Mouse (Mus musculus) thymus, postnatal 25 days (tissue): ENCODE results near the gene Myo7a.

ENCODE experiments used
- DNase-seq: peaks from one replicate; pipeline ENCODE4 v3.0.0; 2022

Myo7a gene

DNA sequence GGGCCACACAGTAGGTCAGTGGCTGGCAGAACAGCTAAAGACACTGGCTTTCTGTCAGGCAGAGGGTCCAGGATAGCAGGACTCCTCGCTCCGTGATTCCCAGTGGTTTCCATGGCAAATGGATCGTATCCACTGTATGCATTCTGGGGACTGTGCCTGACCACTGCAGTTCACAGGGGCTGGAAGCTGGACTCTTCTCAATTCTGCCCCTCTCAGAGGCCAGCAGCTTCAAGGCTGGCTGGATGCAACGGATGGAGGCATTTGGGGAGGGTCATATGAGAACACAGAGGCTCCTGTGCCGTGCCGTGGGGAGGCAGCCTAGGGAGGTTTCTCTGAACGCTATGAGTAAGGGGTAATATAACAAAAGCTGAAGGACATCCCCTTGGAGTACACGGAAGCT, 22.9 kb upstream of the Myo7a start:
- no peak for DNase-seq

- peak; percentile 37 for DNase-seq
These were observed 21.9 kb upstream of the Myo7a start for GRCm38 (mm10) chr7:98141206-98141605.

DNA sequence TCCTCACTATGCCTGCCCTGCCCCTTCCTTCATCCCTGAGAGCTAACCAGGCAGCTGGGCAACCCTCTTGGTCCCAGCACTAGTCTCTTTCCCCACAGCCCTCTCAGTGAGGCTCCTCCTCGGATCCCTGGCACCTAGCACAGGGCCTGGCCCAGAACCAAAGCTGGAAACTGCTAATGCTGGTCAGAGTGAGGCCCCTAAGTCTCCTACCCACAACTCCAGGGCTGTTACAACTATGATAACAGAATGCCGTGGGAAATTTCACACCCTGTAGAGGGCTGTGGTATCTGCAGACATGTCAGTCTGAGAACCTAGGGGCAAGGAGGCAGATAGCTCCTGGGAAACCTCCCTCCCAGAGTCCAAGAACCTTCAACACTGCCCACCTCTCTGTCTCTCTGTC, 21.3 kb upstream of the Myo7a start:
- DNase-seq: no peak

DNA sequence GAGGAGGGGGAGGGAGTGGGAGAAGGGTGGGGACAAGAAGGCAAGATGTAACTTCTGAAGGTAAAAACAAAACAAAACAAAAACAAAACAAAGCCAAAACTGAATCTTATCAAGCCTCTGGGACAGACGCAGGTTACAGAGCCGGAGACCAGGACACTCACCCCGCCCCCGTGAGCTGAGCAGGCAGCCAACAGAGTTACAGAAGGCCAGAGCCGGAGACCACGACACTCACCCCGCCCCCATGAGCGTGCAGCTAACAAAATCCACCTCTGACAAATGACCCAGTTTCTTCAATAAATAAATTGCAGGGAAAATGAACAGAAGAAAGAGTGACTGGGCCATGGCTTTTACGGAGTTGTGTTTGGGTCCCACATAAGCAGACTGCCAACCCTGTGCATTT, 19.9 kb upstream of the Myo7a start:
- no peak for DNase-seq

DNA sequence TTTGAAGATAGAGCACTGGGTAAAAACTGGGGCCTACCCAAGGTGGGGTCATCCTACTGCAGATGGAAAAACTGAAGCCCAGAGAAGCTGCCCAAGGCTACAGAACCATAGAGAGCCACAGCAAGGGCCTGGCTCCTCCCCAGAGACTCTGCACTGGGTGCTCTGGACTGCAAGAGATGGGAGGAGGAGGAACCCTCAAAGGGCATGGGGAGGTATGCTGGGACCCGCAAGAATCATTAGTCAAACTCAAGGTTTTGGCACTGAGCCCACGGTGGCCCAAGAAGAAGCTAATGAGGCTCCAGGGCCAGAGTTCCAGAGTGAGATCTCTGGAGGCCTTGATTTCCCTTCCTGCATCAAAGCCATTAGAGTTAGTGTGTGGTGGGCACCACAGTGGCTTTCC, 18.7 kb upstream of the Myo7a start:
- no peak for DNase-seq

GRCm38 (mm10) chr7:98137583-98137982, 18.3 kb upstream of the Myo7a start:
- no peak for DNase-seq

- no peak for DNase-seq
These were observed 12.4 kb upstream of the Myo7a start for GRCm38 (mm10) chr7:98131751-98132150.

DNA sequence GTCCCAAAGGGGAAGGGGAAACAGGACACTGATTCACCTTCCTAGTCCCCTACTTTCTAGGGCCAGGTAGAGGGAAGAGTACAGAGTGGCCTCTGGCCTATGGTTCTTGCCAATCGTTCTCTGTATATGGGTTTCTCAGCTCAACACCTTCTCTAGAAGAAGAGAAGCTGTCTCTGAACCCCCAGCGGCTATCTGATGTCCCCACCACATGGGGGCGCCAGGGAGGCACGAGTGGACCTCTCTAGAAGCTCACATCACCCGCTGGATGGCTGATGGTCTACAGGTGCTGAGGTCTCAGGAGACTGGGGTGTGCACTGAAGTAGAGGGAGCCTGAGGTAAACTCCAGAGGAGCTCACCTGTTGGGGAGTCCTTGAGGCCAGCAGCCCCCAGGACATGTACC, 6.1 kb upstream of the Myo7a start:
- DNase-seq: peak; percentile 54

DNA sequence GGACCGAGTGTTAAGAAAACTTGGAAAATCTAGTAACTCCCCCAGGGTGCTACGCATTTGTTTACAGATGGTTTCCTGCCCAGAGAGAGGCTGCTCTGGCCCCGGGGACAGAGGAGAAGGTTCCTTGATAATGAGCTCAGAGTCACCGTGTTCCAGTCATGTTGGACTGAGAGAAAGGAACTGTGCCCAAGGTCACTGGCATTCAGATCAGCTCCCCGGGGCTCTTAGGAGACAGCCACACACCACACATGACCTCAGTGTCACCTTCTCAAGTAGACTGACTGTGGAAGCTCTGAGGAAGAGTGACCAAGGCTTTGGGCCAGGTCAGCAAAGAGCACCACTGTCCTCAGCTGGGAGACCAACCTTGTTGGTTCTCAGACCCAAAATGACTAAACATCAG, 5.4 kb upstream of the Myo7a start:
- no peak for DNase-seq

GRCm38 (mm10) chr7:98121673-98122072, 2.3 kb upstream of the Myo7a start:
- no peak for DNase-seq

DNA sequence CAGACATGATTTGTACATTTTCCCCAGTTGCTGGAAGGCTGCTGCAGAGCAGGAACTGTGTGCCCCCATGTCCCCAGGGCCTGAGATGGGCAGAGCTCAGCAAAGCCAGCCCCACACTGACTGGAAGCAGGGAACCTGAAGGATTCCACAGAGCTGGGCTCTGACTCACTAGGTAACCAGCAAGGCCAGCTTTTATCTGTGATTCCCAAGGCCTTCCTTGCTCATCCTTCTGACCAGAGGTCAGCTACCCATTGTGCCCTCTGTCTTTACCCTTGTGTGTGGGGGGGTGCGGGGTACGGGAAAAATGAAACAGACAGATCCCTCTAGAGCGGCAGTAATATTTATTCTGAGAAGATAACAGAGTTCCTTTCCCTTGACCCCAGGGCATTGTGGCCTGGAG, 1.9 kb upstream of the Myo7a start:
- no peak for DNase-seq

DNA sequence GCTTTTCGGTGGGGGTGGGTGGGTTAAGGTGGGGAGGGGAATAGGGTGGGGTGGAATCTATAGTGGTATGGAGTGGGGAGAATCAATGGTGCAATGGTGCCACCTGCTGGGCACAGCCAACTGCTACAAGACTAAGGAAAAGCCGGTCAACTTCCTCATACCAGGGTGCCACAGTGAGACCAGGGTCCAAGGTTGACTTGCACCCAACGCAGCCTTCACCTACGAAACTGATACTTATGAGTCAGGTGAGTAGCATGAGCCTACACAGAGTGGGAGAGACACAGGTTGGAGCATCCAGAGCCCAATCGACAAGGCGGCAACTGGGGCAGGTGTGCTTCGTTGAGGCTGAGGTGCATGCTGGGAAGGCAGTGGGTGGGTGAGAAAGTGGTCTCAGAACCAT, 1.0 kb upstream of the Myo7a start:
- peak; percentile 83 for DNase-seq

DNA sequence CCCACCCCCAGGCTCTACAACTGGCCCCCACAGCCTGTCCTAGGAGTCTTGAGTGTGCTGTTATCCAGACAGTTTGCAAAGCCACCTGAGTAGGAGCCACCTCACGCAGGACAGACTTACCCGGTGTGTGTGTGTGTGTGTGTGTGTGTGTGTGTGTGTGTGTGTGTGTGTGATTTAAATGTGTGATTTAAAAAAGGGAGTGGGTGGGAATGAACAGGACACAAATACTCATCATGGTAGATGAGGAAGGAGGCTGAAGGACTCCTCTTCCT, 573 bp upstream of the Myo7a start:
- no peak for DNase-seq

- DNase-seq: no peak
These were observed 2.2 kb downstream of the Myo7a start for GRCm38 (mm10) chr7:98117012-98117660.

DNA sequence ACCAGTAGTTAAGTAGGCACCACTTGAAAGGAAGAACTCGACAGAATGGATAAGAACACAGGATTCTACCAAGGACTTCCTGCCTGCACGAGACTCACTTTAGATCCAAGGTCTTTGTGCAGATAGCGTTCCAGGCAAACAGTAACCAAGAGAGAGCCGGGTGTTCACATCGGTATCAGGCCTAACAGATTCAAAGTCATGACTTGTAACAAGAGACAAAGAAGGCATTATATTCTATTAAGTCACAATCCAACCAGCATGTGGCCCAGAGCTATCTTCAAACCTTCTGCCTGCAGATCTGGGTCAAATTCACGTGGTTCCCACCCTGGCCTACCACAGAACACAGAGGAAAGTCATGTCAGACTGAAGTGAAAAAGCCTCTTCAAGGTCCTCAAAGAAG, 4.7 kb downstream of the Myo7a start:
- DNase-seq: no peak

GRCm38 (mm10) chr7:98111233-98111632, 8.1 kb downstream of the Myo7a start:
- no peak for DNase-seq

- DNase-seq: no peak
These were observed 9.6 kb downstream of the Myo7a start for GRCm38 (mm10) chr7:98109771-98110170.

GRCm38 (mm10) chr7:98108636-98109430, 10.5 kb downstream of the Myo7a start:
- DNase-seq: no peak

GRCm38 (mm10) chr7:98106272-98106671, 13.1 kb downstream of the Myo7a start:
- no peak for DNase-seq

GRCm38 (mm10) chr7:98104481-98105435, 14.6 kb downstream of the Myo7a start:
- no peak for DNase-seq

- no peak for DNase-seq
These were observed 15.4 kb downstream of the Myo7a start for GRCm38 (mm10) chr7:98103942-98104292.

- peak; percentile 72 for DNase-seq
These were observed 16.1 kb downstream of the Myo7a start for GRCm38 (mm10) chr7:98103002-98103941.

GRCm38 (mm10) chr7:98102488-98102887, 16.8 kb downstream of the Myo7a start:
- no peak for DNase-seq
